Mouse (Mus musculus): ENCODE measurements around the gene Med29.

Gene Med29

DNA sequence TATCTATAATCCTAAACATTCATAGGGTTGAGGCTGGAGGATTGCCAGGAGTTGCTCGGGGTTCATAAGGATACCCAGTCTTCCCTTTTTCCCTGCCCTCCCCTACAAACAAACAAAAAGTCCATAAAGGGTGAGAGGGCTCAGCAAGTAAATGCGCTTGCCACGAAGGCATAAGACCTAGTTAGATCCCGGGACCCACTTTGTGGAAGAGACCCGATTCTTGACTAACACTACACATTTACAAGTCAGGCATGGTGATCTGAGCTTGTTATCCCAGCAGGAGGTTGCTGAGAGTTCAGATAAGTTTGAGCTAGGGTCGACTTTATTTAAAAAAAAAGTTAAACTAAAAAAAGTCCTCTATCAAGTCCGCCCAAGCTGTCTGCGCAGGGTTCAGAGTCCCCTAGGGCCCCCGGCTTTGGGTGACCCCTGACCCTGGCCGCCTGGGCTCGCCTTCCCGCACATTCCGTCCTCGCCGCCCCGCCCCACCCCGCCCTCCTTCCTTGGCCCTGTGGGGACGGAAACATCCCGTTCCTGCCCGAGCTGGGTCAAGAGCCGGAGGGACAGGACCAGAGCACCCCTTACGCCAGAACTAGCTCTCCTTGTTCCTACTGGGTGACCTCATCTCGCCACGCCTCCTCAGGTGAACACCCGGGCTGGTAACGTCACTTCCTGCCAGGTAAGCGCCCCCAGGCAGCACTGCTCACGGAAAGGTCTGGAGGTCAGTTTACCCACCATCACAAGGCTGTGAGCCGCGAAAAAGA is 16.3 kb downstream of the Med29 start:
- peak; percentile 90 to 94 for DNase-seq (ENCODE audit: low spot score in 2 of 2)

DNA sequence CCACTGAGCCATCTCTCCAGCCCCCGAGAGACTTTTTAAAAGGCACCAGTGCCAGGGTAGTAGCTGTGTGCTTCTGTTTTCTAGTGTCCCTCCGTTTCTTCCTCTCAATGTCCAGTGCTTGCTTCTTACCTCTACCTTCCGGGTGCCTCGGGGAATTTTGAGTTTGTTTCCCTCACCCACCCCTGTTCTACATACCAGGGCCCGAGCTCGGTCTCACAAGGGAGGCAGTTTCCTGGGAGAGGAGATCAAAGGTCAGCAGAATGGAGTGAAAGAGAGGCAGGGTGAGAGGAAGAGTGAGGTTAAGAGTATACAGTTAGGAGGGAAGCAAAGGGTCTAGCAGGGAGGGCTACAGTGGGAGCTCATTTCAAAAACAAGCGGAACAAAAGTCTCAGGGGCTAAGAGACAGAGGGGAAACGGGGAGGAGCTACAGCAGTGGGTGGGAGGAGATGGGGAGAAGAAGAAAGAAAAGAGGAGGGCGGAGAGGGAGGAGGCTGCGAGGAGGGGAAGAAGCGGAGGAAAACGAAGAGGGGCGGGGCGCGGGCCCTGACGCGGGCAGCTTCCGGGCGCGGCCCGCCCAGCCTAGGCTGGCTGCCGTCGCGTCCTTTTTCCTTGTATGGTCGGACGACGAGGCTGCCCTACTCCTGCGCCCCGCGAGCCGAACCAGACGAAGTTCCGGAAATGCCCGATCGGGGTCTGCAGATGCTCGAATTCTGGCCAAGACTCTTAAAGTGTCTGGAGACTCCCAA is 17.2 kb downstream of the Med29 start:
- peak; percentile 94 for DNase-seq (ENCODE audit: low spot score in 2 of 2)

DNA sequence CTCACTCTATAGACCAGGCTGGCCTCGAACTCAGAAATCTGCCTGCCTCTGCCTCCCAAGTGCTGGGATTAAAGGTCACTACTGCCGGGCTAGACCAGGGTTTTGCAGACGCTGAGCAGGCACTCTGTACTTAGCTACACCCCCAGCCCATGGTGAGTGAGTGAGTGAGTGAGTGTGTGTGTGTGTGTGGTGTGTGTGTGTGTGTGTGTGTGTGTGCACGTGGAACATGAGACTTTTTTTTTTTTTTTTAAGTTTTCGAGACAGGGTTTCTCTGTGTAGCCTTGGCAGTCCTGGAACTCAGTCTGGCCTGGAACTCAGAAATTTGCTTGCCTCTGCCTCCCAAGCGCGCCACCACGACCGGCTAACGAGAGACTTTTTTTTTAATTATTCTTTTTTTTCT is 17.9 kb downstream of the Med29 start:
- no peak for DNase-seq (ENCODE audit: low spot score in 2 of 2)

DNA sequence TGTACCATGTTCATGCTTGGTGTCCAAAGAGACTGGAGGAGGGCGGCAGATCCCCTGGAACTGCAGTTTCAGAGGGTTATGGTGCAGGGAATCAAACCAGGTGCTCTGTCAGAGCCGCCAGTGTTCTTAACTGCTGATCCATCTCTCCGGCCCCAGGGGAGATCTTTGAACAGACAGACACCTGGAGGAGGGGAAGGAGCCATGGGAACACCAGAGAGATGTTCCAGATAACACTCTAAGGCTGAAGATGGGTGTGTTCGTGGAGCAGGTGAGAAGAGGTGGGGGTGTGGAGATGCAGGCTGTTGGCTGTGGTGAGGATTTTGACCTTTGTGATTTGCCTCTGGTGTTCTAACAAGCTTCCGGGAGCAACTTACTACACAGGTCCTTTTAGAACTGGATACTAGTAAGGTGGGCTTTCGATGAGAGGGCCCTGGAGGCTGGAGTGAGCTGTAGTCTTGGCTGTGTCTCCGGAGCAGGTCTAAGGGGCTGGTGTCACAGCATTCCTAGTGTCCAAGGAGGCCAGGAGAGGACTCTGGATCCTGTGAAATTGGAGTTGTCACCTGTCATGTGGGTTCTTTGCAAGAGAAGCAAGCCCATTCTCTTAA is 18.5 kb downstream of the Med29 start:
- DNase-seq (ENCODE audit: low spot score in 2 of 2), result peak in 1 of 2 experiments; percentile 49

DNA sequence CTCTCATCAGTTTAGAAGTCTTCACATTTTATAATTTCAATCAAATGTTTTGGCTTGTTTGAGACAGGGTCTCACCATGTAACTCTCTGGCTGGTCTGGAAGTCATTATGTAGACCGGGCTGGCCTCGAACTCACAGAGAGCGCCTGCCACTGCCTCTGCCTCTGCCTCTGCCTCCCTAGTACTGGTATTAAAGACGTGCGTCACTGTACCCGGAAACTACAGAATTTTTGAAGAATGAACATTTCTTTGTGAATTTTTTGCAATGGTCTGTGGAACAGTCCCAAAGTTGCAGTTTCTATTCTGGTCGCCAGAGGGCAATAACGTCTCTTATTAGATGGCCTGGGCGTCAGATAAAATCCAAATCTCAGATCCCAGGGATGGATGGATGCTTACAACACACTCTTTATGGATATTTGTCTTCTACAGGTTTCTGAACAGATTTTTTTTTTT is 19.4 kb downstream of the Med29 start:
- peak; percentile 83 to 89 for DNase-seq (ENCODE audit: low spot score in 2 of 2)

DNA sequence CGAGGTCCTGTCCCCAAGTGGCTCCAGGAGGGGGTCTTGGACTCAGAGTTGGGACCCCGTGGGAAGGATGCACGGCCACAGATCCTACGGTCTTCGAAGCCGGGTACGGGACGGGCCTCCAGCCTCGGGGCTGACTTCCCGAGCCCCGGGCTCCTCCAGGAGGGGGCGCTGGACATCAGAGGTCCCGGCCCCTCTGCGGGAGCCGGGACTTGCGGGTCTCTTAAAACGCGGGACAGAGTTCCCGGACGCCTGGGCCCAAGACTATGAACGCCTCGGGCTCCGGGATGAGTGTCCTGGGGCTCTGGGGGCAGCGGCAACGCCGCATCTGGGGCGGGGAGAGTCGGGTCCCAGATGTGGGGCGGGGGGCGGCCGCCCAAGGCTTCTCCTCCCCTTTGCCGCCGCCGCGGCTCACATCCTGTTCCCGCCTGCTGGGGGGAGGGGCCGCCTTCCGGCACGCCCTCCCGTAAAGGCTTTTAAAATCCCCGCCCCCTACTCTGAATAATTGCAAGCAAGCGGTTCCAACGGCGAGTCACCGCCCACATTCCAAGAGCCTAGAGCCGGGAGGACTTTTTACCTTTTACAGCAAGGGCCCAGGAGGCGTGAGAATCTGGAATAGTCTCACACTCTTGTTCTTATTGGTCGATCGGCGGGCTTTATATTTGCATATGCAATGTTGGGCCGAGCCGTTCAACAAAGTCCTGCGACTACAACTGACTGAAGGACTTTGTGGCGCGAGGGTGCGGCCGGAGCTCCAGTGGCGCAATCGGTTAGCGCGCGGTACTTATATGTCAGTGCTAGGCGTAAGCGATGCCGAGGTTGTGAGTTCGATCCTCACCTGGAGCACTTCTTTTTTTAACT is 20.0 kb downstream of the Med29 start, which contains the start of gene Plekhg2:
Gene Plekhg2, minus strand, starts transcription at position 349 of the 858 bp plus-strand sequence.
- peak; percentile 99 for DNase-seq (ENCODE audit: low spot score in 2 of 2)

DNA sequence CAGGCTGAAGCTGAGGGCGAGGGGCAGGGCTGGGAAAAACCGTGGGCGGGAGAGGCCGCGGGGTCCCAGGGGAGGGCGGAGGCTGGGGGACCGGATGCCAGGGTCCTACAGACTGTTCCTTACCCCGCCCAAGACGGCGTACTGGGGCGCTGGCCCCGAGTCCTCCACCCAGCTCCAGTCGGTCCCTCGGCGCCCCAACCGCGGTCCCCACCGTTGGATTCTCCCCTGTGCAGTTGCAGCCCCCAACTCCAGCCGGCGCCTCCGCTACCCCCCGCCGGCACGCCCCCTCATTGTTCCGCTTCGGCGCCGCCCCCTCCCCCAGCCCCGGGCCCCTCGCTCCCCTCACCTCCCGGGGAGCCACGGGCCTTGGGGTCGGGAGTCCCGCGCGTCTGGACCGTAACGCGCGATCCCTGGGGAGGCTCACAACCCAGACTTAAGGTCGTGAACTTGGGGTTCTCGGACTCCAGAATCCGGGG is 21.0 kb downstream of the Med29 start:
- DNase-seq (ENCODE audit: low spot score in 2 of 2), result peak; percentile 81 to 85

DNA sequence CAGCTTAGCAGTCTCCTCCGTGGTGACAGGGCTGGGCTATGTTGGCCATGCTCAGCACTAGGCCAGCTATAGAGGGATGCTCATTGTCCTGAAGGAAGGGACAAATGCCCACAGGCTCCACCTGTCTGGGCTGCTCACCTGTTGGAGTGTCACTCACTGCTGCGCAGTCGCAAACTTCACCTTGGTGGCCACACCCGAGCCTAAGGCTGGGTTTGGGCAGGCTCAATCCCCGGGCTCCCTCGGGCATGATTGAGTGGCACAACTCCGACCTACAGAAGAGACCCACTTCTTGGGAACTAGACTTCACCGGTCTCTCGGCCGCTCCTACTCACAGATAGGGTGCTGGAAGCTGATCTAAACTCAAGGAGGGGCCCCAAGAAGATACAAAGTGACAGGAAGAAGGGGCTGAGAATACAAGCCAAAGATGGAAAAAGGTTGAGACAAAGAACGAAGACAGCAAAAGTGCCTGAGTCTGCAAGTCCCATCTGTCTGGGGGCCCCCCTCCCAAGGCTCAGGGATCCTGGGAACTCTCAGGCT is 21.5 kb downstream of the Med29 start:
- peak in 1 of 2 experiments; percentile 49 for DNase-seq (ENCODE audit: low spot score in 2 of 2)

DNA sequence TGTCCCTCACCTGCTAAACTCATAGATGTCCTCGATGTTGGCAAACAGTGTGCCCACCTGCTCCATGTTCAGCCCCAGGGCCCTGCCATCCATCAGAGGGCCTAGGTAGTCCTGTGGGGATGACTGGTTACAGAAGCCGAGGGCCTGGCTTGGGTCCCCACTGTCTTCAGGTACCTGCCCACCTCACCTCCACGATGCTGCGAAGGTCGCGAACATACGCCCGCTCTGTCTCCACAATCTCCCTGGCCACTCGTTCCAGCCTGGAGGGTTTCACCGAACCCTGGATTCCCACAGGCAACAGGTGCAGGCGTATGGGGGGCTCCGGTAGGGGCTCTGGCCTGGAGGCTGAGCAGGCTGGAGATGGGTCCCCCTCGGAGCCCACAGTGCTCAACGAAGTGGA is 22.5 kb downstream of the Med29 start:
- DNase-seq (ENCODE audit: low spot score in 2 of 2), result no peak

DNA sequence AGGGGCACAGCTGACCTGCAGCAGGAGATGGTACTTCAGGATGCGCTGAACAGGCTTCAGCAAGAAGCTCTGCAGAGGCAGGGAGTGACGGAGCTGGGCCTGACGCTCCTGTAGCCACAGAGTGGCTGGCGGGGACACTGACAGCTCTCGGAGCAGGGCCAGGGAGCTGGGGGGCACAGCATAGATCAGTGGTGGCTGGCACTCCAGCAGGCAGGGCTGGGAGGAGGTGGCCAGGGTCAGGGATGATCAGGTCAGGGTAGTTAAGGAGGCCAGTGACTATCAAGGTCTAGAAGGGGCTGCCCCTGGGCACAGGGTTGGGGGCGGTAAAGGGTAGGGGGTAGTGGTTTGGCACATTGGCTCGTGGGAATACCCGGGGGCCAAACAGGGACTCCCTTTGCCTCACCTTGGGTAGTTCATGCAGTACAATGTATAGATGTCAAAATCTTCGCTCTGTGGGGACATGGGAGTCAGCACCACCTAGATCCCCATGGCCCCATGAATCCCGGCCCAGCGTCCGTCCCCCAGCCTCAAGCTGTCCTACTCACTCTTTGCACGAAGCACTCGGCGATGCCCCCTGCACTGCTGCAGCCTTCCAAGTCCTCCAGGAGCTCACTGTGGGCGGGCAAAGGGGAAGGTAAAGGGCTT is 24.1 kb downstream of the Med29 start:
- DNase-seq (ENCODE audit: low spot score in 2 of 2), result no peak

DNA sequence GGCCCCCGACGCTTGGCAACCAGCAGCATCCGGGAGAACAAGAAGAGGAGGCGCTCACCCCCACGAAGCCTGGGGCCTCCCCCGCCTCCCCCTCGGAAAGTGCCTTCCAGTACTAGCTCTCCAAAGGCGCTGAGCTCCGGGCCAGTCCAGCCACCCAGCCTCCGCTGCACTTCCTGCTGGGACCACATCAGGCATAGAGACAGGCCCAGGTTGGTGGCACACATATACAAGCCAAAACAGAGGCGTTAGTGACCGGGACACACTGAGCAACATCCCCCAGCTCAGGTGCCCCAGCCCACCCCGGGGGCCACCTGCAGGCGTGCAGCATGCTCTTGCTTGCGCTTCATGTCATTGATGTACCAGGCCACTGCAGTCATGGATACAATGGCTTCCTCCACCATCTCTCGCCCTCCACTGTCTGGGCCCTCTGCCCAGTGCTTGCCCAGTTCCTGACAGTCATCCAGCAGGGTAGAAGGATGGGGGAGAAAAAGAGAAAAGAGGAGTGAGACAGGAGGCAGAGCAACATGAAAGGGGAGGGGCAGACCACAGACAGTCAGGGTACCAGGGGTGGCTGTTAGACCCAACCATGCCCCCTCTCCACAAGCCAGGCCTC is 24.7 kb downstream of the Med29 start:
- DNase-seq (ENCODE audit: low spot score in 2 of 2), result no peak

DNA sequence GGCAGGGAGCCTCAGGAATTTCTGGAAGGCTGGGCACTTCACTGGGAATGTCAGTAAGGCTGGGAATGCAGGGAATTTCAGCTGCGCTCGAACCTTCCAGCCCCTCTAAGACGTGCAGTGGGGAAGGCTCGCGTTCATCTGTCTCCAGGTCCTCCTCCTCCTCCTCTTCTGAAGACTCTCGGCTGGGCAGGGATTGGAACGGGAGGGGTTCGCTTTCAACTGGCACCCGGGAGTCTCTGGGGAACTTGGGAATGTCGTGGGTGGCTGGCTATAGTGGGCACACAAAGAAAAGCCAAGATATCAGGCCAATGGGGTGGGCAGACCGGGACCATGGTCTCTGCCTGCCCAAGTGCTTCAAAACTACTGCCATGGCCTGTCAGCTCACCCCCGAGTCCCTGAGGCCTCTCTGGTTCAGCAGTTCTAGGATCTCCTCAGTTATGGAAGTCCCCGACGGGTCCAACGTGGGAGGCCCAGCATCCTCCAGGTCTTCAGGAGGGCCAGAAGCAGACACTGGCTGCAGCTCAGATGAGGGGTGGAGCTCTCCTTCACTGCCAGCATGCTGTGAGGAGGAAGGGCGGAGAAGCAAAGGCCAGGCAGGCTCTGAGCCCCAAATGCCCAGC is 30.0 kb downstream of the Med29 start:
- no peak for DNase-seq (ENCODE audit: low spot score in 2 of 2)

DNA sequence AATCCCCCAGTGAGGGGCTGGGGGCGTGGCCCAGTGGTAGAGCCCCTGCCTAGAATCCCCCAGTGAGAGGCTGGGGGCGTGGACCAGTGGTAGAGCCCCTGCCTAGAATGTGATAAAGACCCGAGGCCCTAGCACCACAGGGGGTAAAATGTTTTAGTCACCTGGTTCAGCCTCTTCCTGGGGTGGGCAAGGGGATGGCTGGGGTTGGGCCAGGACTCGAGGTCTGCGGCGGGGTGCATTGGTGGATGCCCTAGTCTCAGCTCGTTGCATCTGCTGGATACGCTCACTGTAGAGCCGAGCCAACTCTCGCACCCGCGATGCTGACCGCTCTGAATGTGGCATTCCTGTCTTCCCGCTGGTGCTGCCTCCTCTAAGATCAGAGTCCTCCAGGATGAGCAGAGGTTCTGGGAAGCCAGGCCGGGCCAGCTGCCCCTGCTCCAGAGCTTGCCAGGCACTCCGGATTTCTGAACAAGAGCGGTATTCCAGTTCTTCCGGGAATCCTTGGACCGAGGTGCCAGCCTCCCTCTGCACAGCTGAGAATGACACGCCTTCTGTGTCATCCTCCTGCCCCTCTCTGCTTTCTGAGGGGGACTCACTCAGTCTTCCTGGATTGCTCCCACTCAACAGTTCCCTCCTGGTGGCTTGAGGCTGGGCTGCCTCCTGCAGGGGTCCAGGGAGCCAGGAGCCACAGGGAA is 30.7 kb downstream of the Med29 start:
- no peak for DNase-seq (ENCODE audit: low spot score in 2 of 2)

DNA sequence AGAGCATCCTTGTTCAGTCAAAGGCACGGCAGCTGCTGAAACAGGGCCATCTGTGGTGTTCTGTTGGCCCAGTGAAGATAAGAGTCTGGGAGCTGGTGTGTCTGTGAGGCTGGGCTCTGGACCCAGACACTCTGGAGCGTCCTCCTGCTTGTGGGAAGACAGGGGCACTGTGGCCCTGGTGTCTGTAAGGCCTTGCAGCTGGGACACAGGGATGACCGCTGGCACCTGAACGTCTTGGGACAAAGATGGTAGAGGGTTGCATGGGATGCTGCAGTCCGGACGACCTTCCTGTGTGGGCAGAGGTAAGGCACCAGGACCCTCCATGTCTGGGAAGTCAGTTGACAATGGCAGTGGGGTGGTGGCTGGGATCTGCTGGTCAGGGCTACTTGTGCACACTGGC is 32.2 kb downstream of the Med29 start:
- no peak for DNase-seq (ENCODE audit: low spot score in 2 of 2)

DNA sequence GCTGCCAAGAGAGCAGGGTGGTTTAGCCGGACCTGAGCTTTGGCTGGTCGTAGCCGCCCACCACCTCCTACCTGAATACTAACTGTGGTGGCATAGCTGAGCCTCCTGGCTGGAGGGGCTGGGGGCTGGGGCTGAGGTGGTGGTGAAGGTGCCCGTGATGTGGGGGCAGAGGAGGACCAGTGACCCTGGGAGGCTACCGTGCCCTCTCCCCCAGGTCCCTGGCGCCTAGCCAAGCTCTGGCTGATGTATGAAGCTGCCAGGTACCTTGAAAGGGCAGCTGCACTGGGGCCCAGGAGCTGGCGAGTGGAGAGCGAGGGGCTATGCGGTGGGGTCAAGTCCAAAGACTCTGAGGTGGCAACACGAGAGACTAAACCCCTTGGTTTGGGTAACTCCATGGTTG is 32.7 kb downstream of the Med29 start:
- no peak for DNase-seq (ENCODE audit: low spot score in 2 of 2)

DNA sequence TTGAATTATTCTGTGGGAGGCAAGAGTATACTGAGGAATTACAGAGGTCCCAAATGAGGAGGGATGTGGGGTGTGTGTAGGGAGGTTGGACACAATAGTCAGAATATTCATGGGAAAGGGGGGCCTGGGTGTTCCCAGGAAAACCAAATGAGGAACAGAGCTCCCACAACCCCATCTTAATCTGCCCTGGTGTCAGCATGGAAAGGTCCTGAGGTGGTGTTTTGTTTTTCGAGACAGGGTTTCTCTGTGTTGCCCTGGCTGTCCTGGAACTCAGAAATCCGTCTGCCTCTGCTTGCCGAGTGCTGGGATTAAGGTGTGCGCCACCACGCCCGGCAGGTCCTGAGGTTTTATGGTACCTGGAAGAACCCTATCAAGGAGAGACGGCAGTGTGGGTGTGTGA is 34.1 kb downstream of the Med29 start:
- no peak for DNase-seq (ENCODE audit: low spot score in 2 of 2)

DNA sequence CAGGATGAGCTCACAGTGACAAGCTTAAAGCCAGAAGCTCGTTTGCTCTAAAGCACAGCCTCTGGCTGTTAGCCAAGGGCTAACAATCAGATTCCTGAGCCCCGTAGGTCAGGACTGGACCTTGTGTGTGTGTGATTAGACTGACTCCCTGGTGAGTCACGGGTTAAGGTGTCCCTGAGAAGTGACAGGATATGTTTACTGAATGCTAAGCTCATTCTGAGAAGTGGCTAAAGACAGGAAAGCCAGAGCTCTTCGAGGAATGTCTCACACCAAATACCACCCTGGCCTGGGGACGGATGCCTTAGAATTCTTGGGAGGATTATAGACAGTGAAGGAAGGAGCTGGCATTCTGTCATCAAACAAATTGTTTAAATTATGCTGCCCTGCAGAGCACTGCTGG is 34.5 kb downstream of the Med29 start:
- DNase-seq (ENCODE audit: low spot score in 2 of 2), result no peak

DNA sequence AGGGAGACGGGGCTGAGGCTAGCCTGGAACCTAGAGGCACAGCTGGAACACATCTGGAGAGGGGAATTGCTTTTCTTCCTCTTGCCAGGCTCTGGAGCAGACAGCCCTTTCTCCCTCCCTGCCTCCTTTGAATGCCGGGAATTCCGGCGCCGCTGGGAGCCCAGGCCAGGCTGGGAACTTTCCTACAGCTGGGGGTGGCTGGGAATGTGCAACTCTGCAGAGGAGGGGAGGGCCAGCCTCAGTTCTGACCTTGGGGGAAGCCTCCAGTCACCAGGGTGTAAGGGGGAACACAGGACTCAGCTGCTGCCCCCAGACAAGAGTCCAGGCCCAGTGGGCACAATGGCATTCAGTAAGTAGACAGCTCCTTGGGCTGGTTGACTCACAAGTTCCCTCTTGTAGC is 35.5 kb downstream of the Med29 start:
- peak; percentile 71 to 79 for DNase-seq (ENCODE audit: low spot score in 2 of 2)

DNA sequence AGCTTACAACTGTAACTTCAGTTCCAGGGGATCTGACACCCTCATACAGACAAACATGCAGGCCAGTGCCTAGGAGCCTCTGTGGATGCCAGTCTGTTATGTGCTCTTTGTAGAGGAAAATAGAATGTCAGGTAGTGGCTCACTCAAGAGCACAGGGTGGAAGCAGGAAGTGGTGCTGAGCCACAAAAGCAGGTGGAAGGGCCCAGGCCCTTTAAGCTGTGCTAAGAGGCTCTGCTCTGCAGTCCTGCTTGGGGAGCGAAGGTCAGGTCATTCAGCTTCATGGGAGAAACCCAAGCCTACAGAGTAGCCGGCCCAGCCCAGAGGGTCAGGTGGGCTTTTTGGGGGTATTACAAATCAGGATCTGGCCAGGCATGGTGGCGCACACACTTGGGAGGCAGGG is 37.3 kb downstream of the Med29 start:
- no peak for DNase-seq (ENCODE audit: low spot score in 2 of 2)

All from heart, adult 9 months (tissue).